Mouse (Mus musculus) heart, embryonic 15.5 days (tissue): ENCODE results near the gene Abcb5. TPM values are rescaled to one million over a fixed set of nuclear protein-coding genes. Genes with fewer than 3 reads are reported as not detected.
A peak's percentile ranks its signal among the peaks of the same experiment; 100 is the strongest.

ENCODE experiments used
- ATAC-seq: fragments of 200-750 bp; cut with Nextera tagmentation; replicated peaks from 2 replicates; pipeline ENCODE4 v1.8.0; 2017; ENCODE audit warnings: low read depth, moderate TSS enrichment; ENCODE audit not compliant: insufficient number of reproducible peaks, insufficient read depth, low FRiP score
- H3K27ac ChIP-seq: fragments of 300-500 bp; sonication (generic); 2 replicates; pipeline ENCODE4 v1.5.1; 2015; ENCODE audit warnings: mild to moderate bottlenecking, inconsistent platforms
- H3K27me3 ChIP-seq: fragments of 300-500 bp; sonication (generic); 2 replicates; pipeline ENCODE4 v1.6.1; 2015; ENCODE audit warnings: inconsistent platforms
- H3K36me3 ChIP-seq: fragments of 300-500 bp; sonication (generic); 2 replicates; pipeline ENCODE4 v1.6.1; 2015; ENCODE audit warnings: mild to moderate bottlenecking, inconsistent platforms
- H3K4me1 ChIP-seq: fragments of 300-500 bp; sonication (generic); replicated peaks from 2 replicates; pipeline ENCODE4 v1.6.1; 2015; ENCODE audit warnings: inconsistent platforms
- H3K4me2 ChIP-seq: fragments of 300-500 bp; sonication (generic); 2 replicates; pipeline ENCODE4 v1.6.1; 2015; ENCODE audit warnings: inconsistent platforms, mild to moderate bottlenecking, moderate library complexity
- H3K4me3 ChIP-seq: fragments of 300-500 bp; sonication (generic); 2 replicates; pipeline ENCODE4 v1.5.1; 2015; ENCODE audit warnings: mild to moderate bottlenecking, inconsistent platforms
- H3K9ac ChIP-seq: fragments of 300-500 bp; sonication (generic); 2 replicates; pipeline ENCODE4 v1.6.1; 2015; ENCODE audit warnings: mild to moderate bottlenecking, inconsistent platforms
- H3K9me3 ChIP-seq: fragments of 300-500 bp; sonication (generic); replicated peaks from 2 replicates; pipeline ENCODE4 v1.6.1; 2016; ENCODE audit warnings: inconsistent platforms
- WGBS: fragments of 180-500 bp; shearing (Covaris S2); methylation state at CpG from one replicate; pipeline ENCODE4 v1.1.7; 2015; ENCODE audit warnings: mixed read lengths; 5-methylcytosine and 5-hydroxymethylcytosine counted together
- polyA plus RNA-seq: library from polyadenylated mRNA; unstranded; fragments of >200 nt; fragmentation: Nextera tagmentation; extraction: Ambion mirVana; gene quantifications from 2 replicates; pipeline ENCODE4 v1.2.1, GENCODE M21; 2015

Abcb5 gene
- polyA plus RNA-seq, 1 experiment from 2014 or later, result not detected

DNA sequence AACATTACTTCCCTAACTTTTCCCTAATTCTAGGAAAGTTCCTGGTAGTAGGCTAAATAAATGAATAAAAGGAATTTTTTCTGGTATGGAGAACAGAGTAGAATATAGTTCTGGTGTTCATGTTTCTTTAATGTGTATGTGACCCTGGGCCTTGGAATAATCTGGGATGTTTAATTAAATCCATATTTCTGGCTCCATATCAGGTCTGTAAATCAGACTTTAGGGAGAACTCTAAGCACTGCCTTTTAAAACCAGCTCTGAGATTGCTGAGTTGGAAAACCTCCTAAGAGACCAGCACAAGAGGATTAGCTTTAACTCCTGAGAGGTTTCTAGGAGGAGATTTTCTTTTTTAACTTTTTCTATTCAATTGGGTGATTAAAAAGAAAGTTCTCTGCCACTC is 83.4 kb downstream of the Abcb5 start:
- Histone ChIP-seq H3K4me3 (no peak overlapping the region), H3K27ac (no peak overlapping the region), H3K27me3 (no peaks in the 10 kb centered on the region), H3K4me1 (no peaks in the 10 kb centered on the region), H3K36me3 (no peaks in the 10 kb centered on the region), H3K9ac (no peak overlapping the region), H3K9me3 (no peaks in the 10 kb centered on the region), H3K4me2 (no peak overlapping the region)
- ATAC-seq, result no peak

DNA sequence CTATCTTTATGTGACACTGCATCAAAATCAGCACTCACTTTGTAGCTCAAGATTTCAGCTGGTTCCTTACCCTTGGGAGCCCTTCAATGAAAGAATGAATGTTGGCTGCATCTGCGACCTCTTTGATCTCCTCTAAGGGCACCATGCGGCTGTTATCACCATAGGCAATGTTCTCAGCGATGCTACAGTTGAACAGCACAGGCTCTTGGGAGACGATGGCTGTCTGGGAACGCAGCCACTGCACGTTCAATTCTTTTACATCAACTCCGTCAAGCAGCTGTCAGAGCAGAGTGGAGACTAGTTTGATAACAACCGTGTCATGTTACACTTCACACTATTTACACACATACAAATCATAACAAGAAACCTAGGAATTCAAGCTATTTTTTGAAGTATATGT is 93.5 kb downstream of the Abcb5 start:
- Histone ChIP-seq H3K9me3 (no peaks in the 10 kb centered on the region), H3K27ac (no peak overlapping the region), H3K9ac (no peak overlapping the region), H3K36me3 (no peaks in the 10 kb centered on the region), H3K4me2 (no peak overlapping the region), H3K4me3 (no peak overlapping the region), H3K4me1 (peaks cover 4% of the 10 kb centered on the region; the same call in 1 of the 2 replicates), H3K27me3 (0 out of 2 replicates have a peak, but pooled peaks cover 4% of the 10 kb centered on the region)
- WGBS, result 22% methylated on average over 8 of the region's 8 CpGs
- peak; percentile 66; the same call in 1 of the 2 replicates for ATAC-seq

DNA sequence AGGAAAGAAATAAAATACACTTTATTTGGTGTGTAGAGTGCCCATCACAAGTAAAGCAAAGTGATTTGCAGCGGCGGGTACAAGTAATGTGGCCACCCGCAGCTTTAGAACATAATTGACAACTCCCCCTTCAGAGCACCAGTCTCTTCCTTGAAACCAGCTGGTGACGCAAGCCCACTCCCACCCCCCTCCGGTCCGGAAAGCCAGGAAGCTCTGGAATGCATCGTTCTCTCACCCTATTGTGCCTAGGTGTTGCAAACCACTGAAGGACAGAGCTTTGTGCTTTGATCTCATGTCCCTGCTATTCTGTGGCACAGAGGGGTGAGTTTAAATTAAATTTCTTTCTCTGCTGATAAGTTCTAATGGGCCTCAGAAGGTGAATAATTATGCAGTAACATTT is 110.1 kb downstream of the Abcb5 start:
- Histone ChIP-seq H3K9me3 (no peaks in the 10 kb centered on the region), H3K36me3 (no peaks in the 10 kb centered on the region), H3K4me3 (no peak overlapping the region), H3K9ac (no peak overlapping the region), H3K27me3 (peaks cover 58% of the 10 kb centered on the region), H3K27ac (no peak overlapping the region), H3K4me1 (peaks cover 9% of the 10 kb centered on the region), H3K4me2 (no peak overlapping the region)
- WGBS, result 2% methylated on average over 7 of the region's 7 CpGs
- no peak for ATAC-seq

DNA sequence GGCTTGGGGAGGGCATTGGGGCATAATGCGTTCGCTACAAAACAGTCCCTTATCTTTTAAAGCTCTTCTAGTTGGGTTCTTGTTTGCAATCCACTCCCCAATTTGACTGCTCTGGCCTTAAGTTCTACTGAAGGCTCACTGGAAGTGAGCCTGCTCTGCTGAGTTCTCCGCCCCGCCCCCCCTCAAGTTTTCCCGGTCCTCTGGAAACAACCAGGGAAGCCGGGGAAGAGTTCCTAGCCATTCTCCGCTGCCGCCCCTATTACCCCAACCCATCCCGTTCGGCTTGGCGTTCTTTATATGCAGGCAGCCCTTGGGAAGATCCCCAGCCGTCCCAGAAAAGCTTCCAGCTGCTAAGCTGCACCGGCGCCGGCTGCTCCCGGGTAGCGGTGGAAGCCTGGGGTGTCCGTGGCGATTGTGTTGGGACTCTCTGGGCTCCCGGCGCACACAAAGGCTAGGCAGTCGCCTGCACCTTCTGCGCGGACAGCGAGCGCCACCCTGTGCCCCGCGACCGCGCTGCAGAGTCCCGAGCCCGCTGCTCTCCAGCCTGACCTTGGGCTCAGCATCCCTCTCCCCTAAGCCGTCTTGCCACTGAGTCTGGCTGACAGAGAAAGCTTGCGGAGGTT is 111.3 kb downstream of the Abcb5 start:
- H3K27ac ChIP-seq, result no peak overlapping the region
- WGBS, result 0% methylated on average over 34 of the region's 34 CpGs
- peaks cover 9% of the 10 kb centered on the region for H3K4me1 ChIP-seq
- peak overlapping the region; percentile 77 for H3K4me2 ChIP-seq
- peaks cover 68% of the 10 kb centered on the region for H3K27me3 ChIP-seq
- H3K9me3 ChIP-seq, result no peaks in the 10 kb centered on the region
- H3K36me3 ChIP-seq, result no peaks in the 10 kb centered on the region
- peak overlapping the region; percentile 54; the same call in 1 of the 2 replicates for H3K9ac ChIP-seq
- H3K4me3 ChIP-seq, result peak overlapping the region; percentile 52
- peak; percentile 90 for ATAC-seq

DNA sequence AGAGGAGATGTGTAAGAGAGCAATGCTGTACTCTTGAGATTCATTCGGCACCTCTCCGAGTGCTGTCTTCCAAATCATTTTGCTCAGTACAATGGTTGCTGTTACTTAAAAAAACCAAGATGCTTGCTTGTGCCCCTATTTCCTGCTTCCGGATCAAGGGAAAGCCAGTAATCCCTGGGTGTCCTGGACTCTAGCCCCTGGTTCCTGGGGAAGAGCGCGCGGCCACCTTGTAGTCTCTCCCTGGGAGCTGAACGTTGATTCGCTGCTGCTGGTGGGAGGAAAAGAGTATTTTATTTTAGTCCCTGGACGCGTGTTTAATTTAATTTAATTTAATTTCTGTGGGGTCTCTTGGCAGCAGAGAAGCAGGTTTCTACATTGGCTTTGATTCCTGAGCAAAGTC is 111.8 kb downstream of the Abcb5 start:
- WGBS, result 2% methylated on average over 10 of the region's 10 CpGs
- Histone ChIP-seq H3K4me3 (peak overlapping the region; percentile 52), H3K4me2 (peak overlapping the region; percentile 77), H3K9me3 (no peaks in the 10 kb centered on the region), H3K36me3 (no peaks in the 10 kb centered on the region), H3K27me3 (peaks cover 74% of the 10 kb centered on the region), H3K9ac (0 out of 2 replicates have a peak overlapping the region, but pooled peaks have one; percentile 54), H3K4me1 (peaks cover 12% of the 10 kb centered on the region), H3K27ac (no peak overlapping the region)
- no peak for ATAC-seq

DNA sequence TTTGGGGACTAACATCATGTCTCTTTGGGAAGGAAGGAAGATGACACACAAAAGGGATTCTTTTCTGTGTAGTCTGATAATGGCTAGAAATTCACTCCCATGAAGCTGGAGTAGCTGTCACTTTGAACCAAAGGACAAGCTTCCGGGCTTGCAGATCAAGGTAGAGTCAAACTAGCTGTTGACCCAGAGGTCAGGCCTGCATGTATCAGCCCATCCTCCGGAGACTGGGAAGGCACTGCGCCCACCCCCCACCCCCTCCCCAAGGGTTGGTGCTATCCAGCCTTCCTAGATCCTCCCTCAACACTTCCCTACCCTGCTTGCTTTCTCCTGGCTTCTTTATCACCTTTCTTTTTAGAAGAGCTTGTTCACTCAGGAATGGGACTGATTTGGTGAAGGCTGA is 112.9 kb downstream of the Abcb5 start:
- 3% methylated on average over 3 of the region's 3 CpGs for WGBS
- no peak overlapping the region for H3K27ac ChIP-seq
- no peak for ATAC-seq
- H3K27me3 ChIP-seq, result peaks cover 83% of the 10 kb centered on the region
- peaks cover 23% of the 10 kb centered on the region for H3K4me1 ChIP-seq
- no peaks in the 10 kb centered on the region for H3K9me3 ChIP-seq
- H3K4me2 ChIP-seq, result no peak overlapping the region
- H3K4me3 ChIP-seq, result no peak overlapping the region
- no peaks in the 10 kb centered on the region for H3K36me3 ChIP-seq
- H3K9ac ChIP-seq, result no peak overlapping the region

DNA sequence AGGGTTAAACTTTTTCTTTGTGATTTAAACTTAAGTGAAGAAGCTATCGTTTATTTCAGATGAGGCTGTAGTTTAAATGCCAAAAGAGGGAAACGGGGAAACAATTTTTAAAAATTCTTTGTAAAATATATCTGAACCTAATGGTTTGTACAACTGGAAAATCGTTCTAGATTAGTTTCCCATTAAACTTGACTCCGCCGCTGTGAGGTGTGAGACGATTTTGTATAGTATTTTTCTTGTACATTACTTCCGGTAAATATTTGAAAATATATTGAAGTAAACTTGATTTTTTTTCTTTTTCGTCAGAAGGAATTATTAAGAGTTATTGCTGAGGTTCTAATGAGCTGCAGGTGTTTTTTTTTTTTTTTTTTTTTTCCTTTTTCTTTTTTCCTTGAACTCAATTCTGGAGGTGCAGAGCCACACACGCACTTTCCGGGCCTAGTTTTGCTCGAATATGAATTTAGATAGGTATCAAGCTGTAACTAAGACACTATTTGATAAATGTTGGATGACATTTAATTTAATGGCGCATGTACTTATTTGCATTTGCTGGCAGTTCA is 115.3 kb downstream of the Abcb5 start:
- Histone ChIP-seq H3K36me3 (no peaks in the 10 kb centered on the region), H3K27ac (no peak overlapping the region), H3K9me3 (no peaks in the 10 kb centered on the region), H3K4me3 (no peak overlapping the region), H3K4me2 (no peak overlapping the region), H3K4me1 (peaks cover 41% of the 10 kb centered on the region), H3K9ac (no peak overlapping the region), H3K27me3 (peaks cover 89% of the 10 kb centered on the region)
- ATAC-seq, result no peak
- 30% methylated on average over 12 of the region's 12 CpGs for WGBS

DNA sequence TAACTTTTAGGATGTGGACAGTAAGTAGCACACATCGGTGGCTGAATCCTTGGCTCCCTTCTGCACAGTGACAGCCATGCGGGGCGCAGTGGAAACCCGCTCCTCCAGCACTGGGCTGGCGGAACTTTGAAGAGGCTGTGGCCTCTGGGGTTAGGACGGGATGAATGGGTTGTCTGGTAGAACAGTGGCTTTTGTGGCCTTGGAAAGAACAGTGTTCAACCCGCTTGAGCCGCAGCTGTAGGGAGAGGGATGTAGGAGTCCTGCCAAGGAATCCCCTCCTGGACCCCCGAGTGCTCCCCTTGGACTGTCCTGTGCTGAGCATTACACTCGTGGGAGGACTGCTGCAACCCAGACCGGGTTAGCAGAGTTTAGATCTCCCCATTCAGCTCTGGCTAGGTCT is 116.2 kb downstream of the Abcb5 start:
- H3K4me3 ChIP-seq, result peak overlapping the region; percentile 57; the same call in 1 of the 2 replicates
- H3K27me3 ChIP-seq, result peaks cover 90% of the 10 kb centered on the region

DNA sequence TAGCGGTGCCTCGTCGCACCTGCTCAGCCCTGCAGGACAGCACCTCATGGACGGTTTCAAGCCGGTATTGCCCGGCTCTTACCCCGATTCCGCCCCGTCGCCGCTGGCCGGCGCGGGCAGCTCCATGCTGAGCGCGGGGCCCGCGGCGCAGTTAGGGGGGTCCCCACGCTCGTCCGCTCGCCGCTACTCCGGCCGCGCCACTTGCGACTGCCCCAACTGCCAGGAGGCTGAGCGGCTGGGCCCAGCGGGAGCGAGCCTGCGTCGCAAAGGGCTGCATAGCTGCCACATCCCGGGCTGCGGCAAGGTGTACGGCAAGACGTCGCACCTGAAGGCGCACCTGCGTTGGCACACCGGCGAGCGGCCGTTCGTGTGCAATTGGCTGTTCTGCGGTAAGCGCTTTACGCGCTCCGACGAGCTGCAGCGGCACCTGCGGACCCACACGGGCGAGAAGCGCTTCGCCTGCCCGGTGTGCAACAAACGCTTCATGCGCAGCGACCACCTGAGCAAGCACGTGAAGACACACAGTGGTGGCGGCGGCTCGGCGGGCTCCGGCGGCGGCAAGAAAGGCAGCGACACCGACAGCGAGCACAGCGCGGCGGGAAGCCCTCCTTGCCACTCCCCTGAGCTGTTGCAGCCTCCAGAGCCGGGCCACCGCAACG is 116.9 kb downstream of the Abcb5 start:
- 1% methylated on average over 68 of the region's 78 CpGs for WGBS
- Histone ChIP-seq H3K9me3 (no peaks in the 10 kb centered on the region), H3K4me3 (peak overlapping the region; percentile 57), H3K36me3 (no peaks in the 10 kb centered on the region), H3K9ac (no peak overlapping the region), H3K27ac (no peak overlapping the region), H3K27me3 (peaks cover 90% of the 10 kb centered on the region), H3K4me1 (peaks cover 34% of the 10 kb centered on the region), H3K4me2 (peak overlapping the region; percentile 92)
- ATAC-seq, result 0 out of 2 replicates have a peak, but pooled peaks have one; percentile 32

More for the DNA sequence above, 116.2 kb downstream of the Abcb5 start:
- no peaks in the 10 kb centered on the region for H3K9me3 ChIP-seq
- no peak for ATAC-seq
- peaks cover 41% of the 10 kb centered on the region for H3K4me1 ChIP-seq
- no peak overlapping the region for H3K27ac ChIP-seq
- H3K36me3 ChIP-seq, result no peaks in the 10 kb centered on the region
- H3K4me2 ChIP-seq, result no peak overlapping the region
- WGBS, result 1% methylated on average over 11 of the region's 11 CpGs
- no peak overlapping the region for H3K9ac ChIP-seq

DNA sequence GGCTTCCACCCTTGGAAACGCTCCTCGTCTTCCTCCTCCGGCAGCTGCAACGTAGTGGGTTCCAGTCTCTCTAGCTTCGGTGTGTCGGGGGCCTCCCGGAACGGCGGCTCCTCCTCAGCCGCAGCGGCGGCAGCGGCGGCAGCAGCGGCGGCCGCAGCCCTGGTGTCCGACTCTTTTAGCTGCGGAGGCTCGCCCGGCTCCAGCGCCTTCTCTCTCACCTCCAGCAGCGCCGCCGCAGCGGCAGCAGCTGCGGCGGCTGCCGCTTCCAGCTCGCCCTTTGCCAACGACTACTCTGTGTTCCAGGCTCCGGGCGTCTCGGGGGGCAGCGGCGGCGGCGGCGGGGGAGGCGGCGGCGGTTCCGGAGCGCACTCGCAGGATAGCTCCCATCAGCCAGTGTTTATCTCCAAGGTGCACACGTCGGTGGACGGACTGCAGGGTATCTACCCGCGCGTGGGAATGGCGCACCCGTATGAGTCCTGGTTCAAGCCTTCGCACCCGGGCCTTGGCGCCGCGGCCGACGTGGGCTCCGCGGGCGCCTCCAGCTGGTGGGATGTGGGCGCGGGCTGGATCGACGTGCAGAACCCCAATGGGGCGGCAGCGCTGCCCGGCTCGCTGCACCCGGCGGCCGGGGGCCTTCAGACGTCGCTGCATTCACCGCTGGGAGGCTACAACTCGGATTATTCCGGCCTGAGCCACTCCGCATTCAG is 117.6 kb downstream of the Abcb5 start:
- Histone ChIP-seq H3K9ac (no peak overlapping the region), H3K4me2 (peak overlapping the region; percentile 92), H3K36me3 (no peaks in the 10 kb centered on the region), H3K4me3 (peak overlapping the region; percentile 57), H3K27ac (no peak overlapping the region), H3K9me3 (no peaks in the 10 kb centered on the region), H3K27me3 (peaks cover 93% of the 10 kb centered on the region), H3K4me1 (peaks cover 32% of the 10 kb centered on the region)
- under 1% methylated on average over 79 of the region's 80 CpGs for WGBS
- peak; percentile 32; the same call in 1 of the 2 replicates for ATAC-seq

DNA sequence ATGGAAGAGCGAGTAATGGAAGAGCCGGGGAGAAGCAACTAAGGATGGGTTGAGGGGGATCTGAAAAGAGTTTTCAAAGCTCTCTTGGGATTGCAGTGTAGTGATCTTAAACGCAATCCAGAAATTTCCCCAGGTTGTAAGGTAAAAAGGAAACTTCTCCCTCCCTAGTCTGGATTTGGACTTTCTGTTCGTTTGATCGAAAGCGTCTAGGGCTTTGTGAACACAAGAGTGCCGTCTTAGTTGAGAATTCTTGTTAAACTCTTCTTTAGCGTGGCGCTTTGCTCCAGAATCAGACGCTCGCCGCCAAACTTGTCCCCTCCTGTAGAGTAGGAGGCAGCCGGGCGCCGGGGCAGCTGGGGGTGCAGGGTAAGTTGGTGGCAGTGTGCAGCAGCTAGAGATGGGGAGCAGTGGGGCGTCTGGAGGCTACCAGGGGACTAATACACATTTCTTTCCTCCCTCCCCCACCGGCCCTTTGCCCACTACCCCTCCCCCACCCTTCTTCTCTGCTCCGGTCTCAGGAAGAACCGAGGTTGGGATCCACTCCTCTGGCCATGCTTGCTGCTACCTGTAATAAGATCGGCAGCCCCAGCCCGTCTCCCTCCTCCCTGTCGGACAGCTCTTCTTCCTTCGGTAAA is 118.2 kb downstream of the Abcb5 start:
- Histone ChIP-seq H3K27me3 (peaks cover 93% of the 10 kb centered on the region), H3K9me3 (no peaks in the 10 kb centered on the region), H3K4me1 (peaks cover 34% of the 10 kb centered on the region), H3K36me3 (no peaks in the 10 kb centered on the region), H3K4me3 (peak overlapping the region; percentile 57), H3K9ac (no peak overlapping the region), H3K27ac (no peak overlapping the region), H3K4me2 (peak overlapping the region; percentile 92)
- 1% methylated on average over 23 of the region's 23 CpGs for whole genome bisulfite sequencing
- ATAC-seq, result no peak
